Mouse (Mus musculus) frontal cortex, postnatal 36 days (tissue): ENCODE data around the gene Brd2.

Experiments used
- DNase-seq, 2 experiments: peaks; one replicate each; pipeline ENCODE4 v3.0.0; 2022; ENCODE audit warnings: low spot score in 2 of 2

The Brd2 gene

DNA sequence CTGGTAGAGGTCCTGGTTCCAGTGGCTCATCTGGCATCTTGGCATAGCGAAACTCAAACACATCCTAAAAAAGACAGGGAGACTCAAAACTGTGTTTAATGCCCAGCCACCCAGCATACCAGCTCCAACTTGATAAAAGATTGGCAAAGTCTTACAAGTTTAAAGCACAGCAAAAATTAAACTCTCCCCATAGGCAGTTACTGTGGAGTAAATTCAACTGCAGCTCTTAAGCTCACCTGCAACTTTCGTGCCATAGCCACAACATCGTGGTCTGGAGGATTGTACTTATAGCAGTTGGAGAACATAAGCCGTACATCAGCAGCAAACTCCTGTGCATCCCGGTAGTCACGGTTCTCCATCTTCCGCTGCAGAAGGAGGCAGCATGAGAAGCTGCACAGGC lies 8.3 kb downstream of the Brd2 start:
- no peak for DNase-seq

DNA sequence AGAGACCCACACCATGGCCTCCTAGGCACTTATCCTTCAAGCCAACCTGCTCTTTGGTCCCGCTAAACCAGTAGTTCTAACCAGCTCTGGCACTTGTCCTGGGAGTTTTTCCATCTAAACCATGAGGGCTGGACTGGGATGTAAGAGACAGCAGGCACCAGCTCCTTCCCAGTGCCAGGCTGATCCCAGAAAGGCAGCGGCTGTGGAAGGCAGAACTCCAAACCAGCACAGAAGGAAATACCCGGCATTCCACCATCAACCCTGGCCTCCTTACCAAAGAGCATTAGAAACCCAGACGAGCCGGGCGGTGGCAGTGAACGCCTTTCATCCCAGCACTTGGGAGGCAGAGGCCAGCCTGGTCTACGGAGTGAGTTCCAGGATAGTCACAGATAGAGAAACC lies 12.1 kb downstream of the Brd2 start:
- DNase-seq = no peak

DNA sequence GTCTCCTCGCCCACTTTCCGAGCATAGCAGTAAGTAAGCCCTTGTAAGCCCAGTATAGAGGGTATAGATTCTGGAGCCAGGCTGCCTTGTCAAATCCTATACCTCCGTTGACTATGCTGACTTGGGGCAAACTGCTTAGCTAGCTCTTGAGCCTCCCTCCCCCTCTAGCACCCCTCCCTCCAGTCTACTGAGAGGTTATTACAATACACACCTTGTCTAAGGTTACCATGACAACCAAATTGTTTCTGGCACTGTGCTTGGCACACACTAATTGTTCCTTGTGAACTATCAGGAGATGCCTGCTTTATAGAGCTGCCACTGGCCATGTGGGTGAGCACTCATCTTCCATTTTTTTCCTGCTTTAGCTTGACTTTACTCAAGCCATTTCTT lies 12.6 kb downstream of the Brd2 start:
- DNase-seq = no peak

DNA sequence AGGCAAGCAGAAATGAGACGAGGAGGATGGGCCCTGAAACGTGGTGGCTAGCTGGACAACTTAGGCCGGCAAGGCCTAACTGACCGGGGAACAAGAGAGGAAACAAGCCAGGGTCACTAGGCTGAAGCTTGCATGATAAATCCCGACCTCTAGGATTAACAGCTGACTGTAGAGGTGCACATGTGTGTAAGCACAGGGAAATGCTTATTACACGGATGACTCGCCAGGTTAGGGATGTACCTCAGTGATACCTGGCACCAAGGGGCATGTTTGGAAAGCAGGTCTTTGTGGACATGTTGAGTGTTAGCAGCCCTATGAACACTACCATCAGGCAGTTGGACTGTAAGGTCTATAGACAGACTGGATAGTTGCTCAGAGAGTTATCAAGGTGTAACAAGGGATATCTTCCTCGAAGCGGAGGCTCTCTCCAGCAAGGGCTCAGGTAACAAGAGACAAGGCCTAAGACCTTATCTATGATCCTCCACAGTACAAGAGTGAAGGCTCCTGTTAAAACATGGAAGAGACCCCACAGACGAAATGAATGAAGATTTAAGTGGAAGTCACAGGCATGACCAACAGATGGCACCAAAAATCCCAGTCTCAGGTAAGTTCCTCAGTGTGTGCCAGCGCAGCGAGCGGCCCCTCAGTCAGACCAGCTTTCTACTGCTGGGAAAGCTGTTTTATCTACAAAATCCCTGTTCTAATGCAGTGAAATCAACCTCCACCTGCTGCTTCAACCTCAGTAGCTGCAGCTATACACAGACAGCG lies 13.2 kb downstream of the Brd2 start:
- DNase-seq = peak in 1 of 2 experiments; percentile 50

DNA sequence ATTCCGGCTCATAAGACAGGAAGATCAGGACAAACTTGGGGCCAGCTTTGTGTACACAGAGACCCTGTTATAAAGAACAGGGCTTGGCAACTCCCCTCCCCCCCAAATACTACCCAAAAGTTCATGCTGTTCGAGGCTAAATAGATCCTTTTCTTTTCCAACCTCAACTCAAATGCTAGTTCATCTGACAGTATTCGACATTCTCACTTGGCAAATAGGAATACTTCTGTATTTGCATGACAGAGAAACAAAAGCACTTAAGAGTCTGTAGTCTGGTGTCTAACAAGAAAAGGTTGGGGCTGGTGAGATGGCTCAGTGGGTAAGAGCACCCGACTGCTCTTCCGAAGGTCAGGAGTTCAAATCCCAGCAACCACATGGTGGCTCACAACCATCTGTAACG lies 14.0 kb downstream of the Brd2 start:
- DNase-seq = no peak

DNA sequence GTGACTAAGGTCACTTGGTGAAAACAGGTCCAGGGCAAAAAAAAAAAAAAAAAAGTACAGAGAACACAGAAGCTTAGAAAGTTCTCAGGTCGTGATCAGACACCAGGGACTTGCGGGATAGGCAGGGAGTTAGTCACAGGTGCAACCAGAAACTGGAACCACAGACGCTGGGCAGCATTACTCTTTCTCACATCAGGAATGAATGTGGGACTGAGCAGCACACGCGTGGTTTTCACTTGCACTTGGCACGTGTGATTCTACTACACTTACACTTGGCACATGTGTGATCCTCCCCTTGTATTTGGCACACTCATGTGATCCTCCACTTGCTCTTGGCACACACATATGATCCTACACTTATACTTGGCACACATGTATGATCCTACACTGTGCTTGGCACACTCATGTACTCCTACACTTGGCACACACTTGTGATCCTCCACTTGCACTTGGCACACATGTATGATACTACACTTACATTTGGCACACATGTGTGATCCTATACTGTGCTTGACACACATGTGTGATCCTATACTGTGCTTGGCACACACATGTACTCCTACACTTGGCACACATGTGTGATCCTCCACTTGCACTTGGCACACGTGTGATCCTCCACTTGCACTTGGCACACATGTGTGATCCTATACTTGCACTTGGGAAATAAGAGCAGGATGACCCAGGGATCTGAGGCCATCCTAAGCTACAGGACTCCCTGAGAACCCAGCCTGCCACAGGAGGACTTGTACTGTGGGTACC lies 15.1 kb downstream of the Brd2 start:
- no peak for DNase-seq

DNA sequence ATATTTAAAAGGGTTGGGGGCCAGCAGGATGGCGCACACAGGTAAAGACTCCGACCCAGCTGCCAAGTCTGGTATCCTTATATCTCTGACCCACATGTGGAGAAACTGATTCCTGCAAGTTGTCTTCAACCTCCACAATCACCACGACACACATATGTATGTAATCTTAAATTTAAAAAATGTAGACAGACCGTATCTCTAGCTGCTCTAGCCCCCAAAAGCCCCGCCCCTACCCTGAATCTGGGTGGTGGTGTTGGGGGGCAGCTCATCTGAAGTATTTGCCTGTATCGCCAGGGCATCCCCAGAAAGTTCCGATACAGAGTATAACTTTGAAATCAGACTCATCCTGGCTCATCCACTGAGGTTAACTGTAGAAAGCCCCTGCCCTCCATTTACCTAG lies 15.9 kb downstream of the Brd2 start:
- DNase-seq = no peak

DNA sequence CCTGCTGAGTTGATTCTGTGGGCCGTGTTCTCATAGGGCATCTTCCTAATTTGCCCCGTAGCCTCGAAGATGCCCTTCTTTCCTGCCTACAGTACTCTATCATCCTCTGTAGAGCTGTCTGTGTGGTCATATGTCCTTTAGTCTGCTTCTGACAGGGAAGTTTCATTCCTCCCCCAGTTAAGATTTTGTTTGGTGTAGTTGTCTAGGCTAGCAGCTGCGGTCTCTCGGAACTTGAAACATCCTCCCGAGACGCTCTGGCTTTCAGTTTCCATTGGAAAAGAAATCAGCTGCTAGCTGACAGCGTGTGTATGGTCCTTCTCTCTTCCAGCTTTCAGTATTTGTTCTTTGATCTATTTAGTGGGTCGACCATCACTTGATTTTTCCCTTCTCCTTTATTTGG lies 17.6 kb downstream of the Brd2 start:
- DNase-seq = no peak

DNA sequence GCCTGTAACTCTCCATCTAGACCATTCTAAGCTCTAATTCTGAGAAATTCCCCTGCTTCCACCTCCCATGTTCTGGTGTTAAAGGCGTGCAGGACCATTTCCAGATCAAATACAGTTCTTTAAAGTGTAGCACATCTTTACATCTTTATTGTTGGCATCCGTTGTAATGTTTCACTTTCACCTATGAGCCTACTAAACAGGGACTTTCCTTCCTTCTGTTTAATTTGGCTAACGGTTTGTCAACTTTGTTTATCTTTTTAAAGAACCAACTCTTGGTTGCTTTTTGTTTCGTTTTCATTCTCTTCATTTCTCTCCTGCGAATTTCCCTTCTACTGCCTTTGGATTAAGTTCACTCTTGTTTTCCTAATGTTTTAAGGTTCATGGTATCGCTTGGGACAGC lies 19.6 kb downstream of the Brd2 start:
- no peak for DNase-seq

DNA sequence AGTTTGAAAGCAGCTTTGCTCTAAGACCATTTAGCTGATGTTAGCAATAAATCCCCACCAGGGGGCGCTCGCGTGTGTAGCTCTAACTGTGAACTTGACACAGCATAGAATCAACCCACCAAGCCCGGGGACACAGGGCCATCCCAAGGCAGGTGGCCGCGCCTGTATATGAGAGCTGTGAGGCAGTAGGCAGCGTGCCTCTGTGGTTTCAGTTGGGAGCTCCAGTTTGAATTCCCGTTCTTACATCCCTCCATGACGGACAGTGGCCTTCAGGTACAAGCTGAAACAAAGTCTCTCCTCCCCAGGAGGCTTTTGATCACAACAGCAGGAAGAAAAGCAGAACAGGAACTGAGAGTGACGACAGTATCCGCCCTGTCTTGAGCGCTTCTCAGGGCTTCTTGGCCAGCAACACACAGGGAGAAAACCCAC lies 20.8 kb downstream of the Brd2 start:
- peak; percentile 88 to 93 for DNase-seq

DNA sequence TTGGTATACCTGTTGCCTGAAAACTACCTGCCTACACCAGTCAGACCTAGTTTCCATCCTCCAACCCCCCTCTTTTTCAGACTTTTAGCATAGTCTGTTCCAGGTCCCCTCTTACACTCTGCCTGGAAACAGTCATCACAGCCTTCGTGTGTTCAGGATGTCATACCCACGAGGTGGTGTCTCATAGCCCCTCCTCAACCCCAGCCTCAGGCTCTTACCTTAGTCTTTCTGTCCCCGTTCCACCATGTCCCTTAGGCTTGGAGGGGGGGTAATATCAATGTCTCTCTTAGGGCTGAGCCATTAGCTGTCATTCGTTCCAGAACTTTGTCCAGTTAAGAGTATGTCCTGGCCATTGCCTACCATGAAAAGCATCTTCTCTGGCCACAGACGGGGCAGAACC lies 21.2 kb downstream of the Brd2 start:
- no peak for DNase-seq

DNA sequence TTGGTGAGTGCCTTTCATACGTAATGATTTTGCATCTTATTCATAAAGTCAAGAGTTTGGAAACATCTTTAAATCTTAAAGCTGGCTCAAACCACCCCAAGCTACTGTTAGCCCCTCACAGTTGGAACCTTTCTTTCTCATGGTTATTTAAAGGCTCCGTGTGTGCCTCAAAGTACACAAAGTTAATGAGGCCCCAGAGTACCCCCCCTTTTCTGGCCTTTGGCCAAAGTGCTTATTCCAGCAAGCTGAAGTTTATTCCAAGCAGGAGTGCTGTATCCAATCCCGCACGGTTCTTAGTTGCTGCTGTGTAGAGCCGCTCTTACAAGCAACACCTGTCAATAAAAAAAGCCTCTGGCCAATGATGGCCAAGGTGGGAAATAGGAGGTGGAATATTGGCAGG lies 22.9 kb downstream of the Brd2 start:
- no peak for DNase-seq

DNA sequence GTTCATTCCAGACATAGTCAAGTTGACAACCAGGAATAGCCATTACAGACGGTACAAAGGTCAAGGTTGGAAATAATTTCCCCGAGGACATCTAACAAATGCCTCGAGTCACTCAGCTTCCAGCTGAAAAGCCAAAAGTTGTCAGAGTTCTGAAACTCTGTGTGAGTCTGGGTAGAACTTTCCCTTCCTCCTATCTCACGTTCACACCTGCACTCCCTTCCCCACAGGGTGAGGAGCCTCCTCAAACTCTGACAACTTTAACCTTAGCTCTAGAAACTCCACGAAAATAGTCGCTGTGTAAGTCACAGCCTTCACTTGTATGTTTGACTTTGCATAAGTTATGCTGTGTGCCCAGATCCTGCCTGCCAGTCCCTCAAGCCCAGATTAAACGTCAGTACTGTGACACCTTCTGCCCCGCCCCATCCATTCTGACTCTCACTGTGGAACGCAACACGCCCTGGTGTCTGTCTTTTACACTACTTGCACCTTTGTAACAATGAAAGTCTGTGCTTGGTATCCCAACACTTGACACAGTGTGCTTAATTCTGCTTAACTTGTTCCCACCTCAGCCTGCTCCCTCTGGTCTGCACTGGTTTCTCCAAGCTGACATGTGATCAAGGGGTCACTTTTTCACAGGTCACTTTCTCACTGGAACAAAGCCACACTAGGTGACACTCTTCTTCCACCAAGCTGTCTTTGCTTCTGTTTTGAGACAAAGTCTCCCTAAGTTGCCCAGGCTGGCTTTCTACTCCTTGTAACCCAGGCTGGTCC lies 23.5 kb downstream of the Brd2 start:
- no peak for DNase-seq

DNA sequence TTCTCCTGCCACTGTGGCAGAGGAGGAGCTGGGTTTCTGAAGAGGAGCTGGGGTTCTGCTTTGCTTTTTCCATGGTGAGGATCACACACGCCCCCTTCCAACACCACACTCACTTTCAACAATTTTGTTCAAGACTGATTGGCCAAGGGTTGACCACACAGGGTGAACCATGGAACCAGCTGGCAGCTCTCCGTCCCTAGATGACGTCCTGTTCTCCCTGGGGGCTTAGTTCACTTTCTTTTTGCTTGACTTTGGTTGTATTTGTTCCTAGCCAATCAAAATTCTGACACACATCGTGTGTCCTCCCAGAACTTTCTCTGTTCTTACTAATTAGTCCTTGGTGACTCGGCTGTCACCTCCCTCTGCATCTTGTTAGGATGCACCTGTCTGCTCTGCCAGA lies 25.2 kb downstream of the Brd2 start:
- DNase-seq = no peak

DNA sequence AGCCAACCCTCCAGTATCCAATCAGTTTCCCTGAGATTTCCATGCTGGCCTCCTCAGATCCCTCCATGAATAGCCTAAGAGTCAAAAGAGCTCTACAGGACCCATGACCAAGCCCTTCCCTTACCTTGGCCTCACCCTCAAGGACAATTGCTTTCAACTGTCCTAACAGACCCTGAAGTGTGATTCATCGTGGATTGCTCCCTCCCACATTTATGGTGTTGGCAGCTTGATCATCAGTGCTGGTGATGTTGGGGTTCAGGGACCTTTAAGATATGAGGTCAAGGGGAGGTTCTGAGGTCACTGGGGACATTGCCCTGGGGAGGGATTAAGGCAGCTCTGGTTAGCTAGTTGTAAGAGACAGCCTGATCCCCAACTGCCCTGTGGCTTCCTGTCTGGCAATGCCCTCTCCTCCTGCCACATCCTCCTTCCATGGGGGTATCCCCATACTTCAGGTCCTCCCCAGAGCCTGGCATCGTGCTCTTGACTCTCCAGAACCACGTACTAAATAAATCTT lies 25.9 kb downstream of the Brd2 start:
- DNase-seq = no peak

DNA sequence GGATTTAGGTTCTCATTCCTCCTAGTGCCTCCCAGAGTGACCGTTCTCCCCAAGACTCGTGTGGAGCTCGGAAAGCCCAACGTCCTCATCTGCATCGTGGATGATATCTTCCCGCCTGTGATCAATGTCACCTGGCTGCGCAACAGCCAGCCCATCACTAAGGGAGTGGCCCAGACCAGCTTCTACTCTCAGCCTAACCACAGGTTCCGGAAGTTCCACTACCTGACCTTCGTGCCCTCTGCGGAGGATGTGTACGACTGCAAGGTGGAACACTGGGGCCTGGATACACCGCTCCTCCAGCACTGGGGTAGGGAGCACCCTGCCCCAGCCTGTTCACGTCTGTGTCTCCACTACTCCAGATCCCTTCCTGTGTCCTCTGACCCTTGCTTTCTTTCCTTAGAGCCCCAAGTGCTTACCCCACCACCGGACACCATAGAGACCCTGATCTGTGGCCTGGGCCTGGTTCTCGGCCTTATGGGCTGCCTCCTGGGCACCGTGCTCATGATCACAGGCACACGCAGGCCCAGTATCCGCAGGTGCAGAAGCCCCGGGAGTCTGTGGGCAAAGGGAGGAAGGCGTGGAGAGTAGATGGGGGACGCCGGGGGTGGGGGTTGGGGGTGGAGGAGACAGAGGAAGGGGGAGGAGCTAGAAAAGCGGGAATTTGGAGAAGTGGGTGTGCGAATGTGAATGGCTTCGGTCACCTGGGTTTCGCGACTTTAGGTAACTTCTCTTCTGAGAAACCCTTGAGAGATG lies 28.0 kb downstream of the Brd2 start:
- no peak for DNase-seq

DNA sequence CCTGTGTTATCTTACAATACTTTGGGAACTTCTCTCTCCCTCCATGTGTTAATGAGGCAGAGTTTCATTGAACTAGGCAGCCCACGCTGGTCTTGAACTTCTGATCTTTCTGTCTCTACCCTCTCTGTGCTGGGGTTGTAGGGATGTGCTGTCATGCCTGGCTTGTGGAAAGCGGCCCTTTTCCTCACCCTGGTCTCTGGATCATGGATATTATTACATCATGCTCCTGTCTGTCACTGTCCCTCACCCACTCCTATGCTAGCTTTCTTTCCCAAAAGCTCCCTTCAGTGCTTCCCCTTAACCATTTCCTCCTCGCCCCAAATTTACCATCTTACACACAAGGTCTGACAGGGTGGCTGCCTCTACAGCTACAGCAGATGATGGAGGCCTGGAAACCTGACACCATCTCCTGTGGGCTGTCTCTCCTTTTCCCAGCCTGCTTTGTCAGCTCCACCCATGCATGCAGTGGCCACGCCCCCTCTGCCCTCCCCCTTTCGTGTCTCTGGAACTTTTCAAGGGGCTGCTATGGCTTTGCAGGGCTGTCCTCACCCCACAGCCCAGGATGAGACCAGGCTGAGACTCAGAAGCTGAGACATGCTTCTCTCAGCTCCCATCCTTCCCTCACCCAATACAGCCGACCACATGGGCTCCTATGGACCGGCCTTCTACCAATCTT lies 29.1 kb downstream of the Brd2 start:
- no peak for DNase-seq

DNA sequence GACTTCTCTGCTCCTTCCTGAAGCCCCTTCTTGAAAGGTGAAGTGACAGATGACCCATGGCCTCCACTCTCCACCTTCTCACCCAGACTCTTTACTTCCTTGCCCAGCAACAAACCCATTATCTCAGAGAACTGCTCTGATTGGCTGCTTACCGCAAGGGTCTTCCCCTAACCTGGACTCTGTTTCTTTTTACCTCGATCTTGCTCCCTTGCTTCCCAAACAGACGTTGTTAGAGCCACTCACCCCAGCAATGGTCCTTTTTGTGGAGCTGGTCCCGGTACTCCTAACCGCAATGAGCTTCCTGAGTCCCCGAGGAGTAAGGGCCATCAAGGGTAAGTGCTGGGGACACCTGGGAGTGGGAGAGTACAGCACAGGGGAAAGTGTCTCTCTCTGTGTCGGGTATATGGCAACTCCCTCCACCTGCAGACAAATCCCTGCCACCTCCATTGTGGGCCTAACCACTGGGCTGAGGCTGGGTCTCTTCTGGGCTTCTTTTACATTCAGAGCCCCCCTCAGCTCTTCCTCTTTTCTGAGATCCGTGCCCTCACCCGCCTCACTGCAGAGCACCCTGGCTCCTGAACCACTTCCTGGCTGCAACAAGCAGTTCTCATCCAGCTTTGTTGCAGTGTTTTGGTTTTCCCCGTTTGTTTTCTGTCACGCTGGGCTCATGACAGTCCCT lies 30.1 kb downstream of the Brd2 start, which contains the start of gene H2-Oa:
Gene H2-Oa, plus strand, starts transcription at position 144 of the 679 bp plus-strand sequence.
- DNase-seq = no peak

DNA sequence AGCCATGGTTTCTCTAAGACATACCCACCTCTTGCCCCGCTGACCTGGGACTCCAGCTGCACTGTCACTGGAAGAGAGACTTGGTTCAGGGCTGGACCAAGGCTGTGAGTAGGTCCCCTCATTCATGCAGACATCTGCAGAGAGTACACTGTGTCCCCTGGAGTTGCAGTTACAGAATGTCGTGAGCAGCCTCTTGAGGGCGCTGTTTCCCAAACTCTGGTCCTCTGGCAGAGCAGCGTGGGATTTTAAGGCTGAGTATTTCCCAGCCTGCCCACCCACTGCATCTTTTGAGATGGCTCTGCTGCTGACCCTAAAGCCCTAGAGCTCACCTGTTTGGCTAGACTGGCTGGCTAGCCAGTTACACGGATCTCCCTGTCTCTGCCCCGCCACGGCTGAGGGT lies 31.5 kb downstream of the Brd2 start:
- no peak for DNase-seq

DNA sequence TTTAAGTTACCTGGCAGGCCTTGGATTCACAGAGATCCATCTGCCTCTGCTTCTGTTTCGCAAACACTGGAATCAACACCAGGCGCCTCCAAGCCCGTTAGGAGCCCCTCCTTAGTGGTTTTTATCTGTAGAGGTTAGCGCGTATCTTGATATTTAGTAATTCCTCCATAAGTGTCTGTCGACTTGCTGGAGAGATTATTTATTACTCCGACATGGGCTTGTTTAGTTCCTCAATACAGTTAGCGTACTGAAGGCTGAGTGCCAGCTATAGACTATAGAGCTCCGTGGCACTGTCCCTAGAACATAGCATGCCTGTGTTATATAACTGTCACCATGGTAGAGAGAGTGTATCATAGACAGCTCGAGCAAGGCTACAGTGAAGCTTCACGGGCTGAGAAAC lies 34.3 kb downstream of the Brd2 start:
- peak in 1 of 2 experiments; percentile 11 for DNase-seq
